Mouse (Mus musculus): ENCODE measurements around the gene Gm7029.

GRCm38 (mm10) chr17:33857816-33858215, 15.8 kb upstream of the Gm7029 start:
- TF ChIP-seq CTCF (IDR thresholded peaks at IDR 0.05; ENCODE audit: low read depth) (no peak), EP300 (IDR thresholded peaks at IDR 0.05; ENCODE audit: low read depth) (no peak)

Data from liver, embryonic 14.5 days (tissue).